Mouse (Mus musculus) heart, adult 2 months (tissue): ENCODE results near the gene Uevld.

Source experiments
- CTCF ChIP-seq: fragments of 200-600 bp; IDR thresholded peaks from 2 replicates; pipeline ENCODE4 v1.8.1; 2022; ENCODE audit warnings: antibody characterized with exemption, mild to moderate bottlenecking, moderate library complexity
- EP300 ChIP-seq: fragments of 200-500 bp; IDR thresholded peaks from 2 replicates; pipeline ENCODE4 v1.6.1; 2011; ENCODE audit warnings: low read depth, low read length, control low read depth; ENCODE audit not compliant: insufficient read depth
- POLR2A ChIP-seq: fragments of 200-500 bp; IDR thresholded peaks from 2 replicates; pipeline ENCODE4 v1.6.1; 2011; ENCODE audit warnings: mild to moderate bottlenecking, low read depth, low read length, control low read depth; ENCODE audit not compliant: insufficient read depth

GRCm38 (mm10) chr7:46934788-46935187, 23.5 kb downstream of the Uevld start:
- TF ChIP-seq CTCF: no peak
- TF ChIP-seq EP300: no peak
- no peak for TF ChIP-seq POLR2A
